Mouse (Mus musculus) erythroid progenitor cell, adult 5-6 weeks (primary cell): Measurements from ENCODE around the gene Zbtb45. TPM values are rescaled to one million over a fixed set of nuclear protein-coding genes. Genes with fewer than 3 reads are reported as not detected.
A peak's percentile ranks its signal among the peaks of the same experiment; 100 is the strongest.

Source experiments
- ATAC-seq: replicated peaks from 2 replicates; pipeline ENCODE4 v1.8.0; 2016; ENCODE audit warnings: moderate number of reproducible peaks, mild to moderate bottlenecking, moderate TSS enrichment, inconsistent platforms; ENCODE audit not compliant: poor library complexity, low FRiP score, severe bottlenecking
- total RNA-seq, 2 experiments: library from RNA; stranded (forward) in 1 of 2; stranded (reverse) in 1 of 2; fragments of 150-400 nt in 1 of 2; fragments of 186-747, 209-891 nt in 1 of 2; gene quantifications; 2 replicates each; pipeline versions ENCODE4 v1.2.3 to v1.2.4; 2015 to 2017; ENCODE audit warnings: low replicate concordance in 2 of 2

The Zbtb45 gene
- 4.0 and 10.1 TPM in 2 replicates for total RNA-seq (2015; ENCODE audit: low replicate concordance)
- total RNA-seq (2017; ENCODE audit: low replicate concordance), result 6.7 and 7.6 TPM in 2 replicates

- ATAC-seq, result 0 out of 2 replicates have a peak, but pooled peaks have one; percentile 1
Observed at GRCm38 (mm10) chr7:13010005-13010908, at the start of gene Zbtb45. Zbtb45 (minus strand) TSS chr7:13010034.

DNA sequence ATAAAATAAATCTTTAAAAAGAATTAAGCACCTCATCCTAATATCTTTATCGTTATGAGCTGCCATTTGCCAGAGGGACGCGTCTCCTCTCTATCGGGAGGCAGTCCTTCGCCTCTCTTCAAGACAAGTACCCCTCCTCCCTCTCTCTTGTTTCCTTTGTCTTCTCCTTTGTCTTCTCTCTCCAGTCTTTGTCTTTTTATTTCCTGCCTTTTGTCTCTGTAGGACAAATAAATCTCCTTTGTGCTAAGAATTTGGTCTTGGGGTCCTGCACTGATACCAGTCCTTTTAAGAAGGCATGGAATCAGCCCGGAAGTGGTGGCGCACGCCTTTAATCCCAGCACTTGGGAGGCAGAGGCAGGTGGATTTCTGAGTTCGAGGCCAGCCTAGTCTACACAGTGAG, 49.7 kb upstream of the Zbtb45 start:
- no peak for ATAC-seq

DNA sequence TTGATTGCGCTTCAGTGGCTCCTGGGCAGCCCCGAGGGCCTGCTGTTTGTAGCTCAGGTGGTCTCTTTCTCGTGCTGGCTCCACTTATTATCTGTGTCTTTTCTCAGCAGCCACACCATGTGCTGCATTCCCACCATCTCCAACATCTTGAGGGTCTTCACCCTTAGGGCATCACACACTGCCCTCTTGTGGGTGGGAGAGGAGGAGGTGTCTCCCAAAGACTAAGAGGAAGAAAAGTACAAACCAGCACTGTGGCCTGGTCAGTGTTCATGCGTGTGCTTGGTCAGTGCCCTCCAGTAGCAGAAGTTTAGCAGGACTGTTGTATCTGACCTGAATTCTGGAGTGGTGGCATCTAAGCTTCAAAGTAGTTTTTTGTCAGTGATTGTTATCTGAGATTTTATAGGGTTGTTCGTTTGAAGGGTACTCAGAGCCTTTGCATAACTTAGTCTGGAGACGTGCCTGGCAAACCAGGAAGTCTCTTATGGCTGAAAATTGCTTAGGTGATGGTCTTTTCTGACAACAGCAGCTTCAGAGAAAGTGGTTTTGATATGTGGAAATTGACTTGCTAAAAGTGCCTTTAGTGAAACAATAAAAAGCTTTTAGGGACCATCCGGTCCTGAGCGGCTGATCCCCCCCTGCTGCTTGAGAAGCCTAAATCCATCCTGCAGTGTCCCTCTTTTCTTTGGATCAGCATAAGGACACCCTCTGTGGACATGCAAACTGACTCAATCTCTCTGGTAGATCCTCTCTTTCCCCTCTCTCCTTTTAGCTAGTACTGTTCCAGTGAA, 47.3 kb upstream of the Zbtb45 start:
- ATAC-seq, result no peak

- ATAC-seq, result peak; percentile 94
Observed at GRCm38 (mm10) chr7:13054287-13055010, 44.6 kb upstream of the Zbtb45 start, which contains the start of gene Mzf1. Mzf1 (minus strand) TSS chr7:13054764.

DNA sequence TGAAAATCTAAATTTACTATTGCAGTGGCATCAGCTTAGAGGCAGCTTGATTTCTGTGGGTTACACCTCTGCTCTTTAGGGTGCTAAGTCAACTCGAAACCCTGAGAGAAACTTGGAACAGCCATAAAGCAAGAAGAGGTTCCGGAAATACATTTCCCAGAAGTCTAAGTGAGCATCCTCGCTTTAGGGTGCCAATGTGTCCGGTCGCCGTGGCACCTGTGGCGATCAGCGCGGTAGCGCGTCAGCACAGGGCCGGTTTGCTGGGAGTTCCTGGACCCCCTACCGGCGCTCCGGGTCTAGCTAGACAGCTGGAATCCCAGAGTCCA, 44.1 kb upstream of the Zbtb45 start:
- ATAC-seq, result no peak

- ATAC-seq, result no peak
Observed at GRCm38 (mm10) chr7:13053501-13053900, 43.7 kb upstream of the Zbtb45 start.

DNA sequence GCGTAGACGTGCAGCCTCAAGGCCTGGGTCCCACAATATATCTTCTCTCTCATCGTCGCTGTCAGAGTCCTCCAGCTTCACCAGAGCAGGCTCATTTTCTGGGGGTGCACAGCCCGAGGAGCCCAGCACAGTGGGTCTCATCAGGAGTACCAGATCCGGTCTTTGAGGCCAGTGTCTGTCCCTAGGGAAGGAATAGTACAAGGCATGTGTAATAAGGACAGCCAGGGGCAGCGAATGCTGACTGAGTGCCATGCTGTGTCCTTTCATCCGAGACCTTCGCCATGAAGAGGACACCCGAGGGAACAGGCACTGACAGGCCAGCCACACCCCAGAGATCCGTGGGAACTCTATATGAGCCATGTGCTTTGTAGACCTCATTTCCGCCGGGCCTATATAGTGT, 43.2 kb upstream of the Zbtb45 start:
- ATAC-seq, result no peak

GRCm38 (mm10) chr7:13046084-13046483, 36.2 kb upstream of the Zbtb45 start:
- peak; percentile 74 for ATAC-seq

DNA sequence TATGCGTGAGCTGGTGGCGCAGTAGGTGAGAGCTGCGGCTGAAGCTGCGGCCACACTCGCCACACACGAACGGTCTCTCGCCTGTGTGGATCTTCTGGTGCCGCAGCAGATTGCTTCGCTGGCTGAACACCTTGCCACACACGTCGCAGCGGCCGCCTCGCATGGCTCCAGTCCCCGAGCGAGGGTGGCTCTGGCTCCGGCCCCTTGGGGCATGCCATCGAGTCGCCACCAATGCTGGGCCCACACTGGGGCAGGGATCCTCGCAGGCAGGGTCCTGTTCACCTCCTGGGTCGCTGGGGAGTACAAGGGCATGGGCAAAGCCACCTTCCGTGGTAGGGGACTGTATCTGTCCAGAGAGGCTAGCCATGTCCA, 34.4 kb upstream of the Zbtb45 start:
- ATAC-seq, result no peak

- no peak for ATAC-seq
Observed at GRCm38 (mm10) chr7:13043445-13044253, 33.8 kb upstream of the Zbtb45 start.

- no peak for ATAC-seq
Observed at GRCm38 (mm10) chr7:13043120-13043444, 33.2 kb upstream of the Zbtb45 start.

DNA sequence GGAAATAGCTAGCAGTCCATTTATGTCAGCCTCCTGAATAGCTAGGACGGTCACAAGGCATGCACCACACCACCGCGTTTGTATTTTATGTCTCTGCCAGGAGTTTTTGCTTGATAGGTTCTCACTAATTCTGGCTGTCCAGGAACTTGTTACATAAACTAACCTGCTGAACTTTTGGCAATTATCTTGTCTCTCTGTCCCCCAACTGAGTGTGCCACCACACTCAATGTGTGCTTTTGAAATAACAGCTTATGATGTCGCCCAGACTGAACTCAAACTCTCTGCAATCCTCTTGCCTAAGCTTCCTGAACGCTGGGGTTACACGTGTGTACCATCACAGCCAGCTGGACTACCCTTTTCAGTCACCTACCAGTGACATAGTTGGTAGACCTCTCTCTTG, 32.7 kb upstream of the Zbtb45 start:
- ATAC-seq, result no peak

DNA sequence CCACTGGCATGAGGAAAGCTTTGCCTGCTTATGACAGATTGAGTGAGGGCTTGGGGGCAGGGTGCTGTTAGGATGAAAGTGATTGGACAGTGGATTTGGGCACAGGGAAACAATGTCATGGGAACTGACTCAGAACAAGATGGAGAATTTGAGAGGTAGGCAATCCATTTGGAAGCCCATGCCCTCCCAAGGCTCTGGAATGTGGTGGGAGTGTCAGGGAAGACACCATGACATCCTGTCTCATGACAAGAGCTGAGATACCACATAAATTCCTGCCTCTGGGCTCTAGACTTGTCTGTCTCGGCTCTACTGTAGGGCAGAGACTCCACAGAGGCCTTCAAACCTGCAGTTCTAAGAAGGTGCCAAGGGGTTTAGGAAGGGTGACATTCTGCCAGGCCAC, 31.4 kb upstream of the Zbtb45 start:
- ATAC-seq, result no peak

DNA sequence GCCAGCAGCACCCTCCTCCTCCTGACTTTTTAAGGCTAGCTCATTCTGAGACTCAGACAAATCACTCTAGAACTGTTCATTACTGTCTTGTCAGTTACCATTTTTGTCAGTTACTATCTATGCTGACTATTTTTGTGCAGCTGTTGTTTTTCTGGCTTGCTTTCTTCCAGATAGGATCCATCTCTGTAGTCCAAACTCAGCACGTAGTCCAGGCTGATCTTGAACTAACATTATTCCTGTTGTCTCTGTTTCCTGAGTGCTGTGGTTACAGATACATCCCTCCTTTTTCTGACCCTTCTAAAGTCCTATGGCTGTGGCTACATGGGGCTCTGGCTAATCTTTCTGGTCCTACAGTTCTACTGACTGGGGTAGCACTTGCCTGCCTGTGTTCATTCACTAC, 29.3 kb upstream of the Zbtb45 start:
- no peak for ATAC-seq

DNA sequence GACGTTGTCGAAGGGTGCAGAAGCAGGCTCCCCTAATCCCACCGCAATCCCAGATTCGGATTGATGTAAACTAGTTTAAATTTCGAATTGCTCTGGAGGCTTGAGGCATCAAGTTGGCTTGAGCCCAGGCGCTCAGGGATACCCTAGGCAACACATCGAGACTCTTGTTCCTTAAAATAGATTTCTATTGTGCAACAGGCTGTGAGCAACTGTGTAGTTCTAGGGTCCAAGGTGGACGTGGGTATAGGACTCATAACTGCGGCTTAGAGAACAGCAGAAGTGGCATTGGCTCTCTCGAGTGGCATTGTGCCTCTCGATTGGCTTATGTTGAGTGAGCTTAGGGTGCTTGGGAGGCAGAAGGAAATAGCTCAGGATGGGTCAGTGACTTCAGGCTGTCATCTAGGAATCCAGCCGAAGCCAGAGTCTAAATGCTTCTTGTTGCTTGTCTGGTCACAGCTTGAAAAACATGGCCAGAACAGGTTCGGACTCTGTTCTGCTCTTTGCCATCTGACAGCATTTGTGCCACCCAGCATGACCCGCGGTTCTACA, 28.9 kb upstream of the Zbtb45 start:
- no peak for ATAC-seq

DNA sequence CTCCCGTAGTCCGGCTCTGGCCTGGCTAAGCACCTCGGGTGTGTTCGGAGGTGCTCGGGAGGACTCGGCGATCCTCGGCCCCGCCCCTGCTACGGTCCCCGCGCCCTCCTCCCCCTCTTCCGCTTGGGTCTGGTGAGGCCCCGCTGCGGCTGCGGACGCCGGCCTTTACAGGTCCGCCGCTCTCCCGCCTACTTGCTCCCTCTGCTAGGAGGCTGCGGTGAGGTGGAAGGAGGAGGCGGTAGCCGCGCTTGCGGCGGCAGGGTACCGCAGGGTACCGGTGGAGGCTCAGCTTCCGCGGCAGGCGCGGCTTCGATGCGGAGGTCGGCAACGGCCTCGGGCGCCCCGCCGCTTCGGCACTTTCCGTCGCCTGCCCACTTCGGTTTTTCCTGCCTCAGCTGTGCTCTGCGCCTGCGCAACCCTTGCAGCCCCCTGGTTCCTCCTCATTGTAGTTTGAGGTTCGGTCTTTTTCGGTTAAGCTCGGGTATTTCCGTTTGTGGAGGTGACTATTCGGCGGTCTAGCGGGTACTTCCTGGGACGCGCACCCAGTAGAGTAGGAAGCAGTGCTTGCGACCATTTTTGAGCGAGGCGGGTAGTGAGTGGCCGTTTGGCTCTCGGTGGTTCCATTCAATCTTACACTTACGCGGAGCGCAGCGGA, 28.2 kb upstream of the Zbtb45 start, which contains the start of gene Ube2m:
Gene Ube2m, minus strand, starts transcription at position 375 of the 655 bp plus-strand sequence.
- ATAC-seq, result peak; percentile 79

GRCm38 (mm10) chr7:13037366-13037765, 27.5 kb upstream of the Zbtb45 start:
- peak; percentile 31 for ATAC-seq

GRCm38 (mm10) chr7:13036806-13037205, 27.0 kb upstream of the Zbtb45 start:
- ATAC-seq, result no peak
